Mouse (Mus musculus) myocyte (in vitro differentiated cells): Measurements from ENCODE around the gene Bmp8b.

Experiments
- CEBPB ChIP-seq: IDR thresholded peaks from 2 replicates; pipeline ENCODE4 v1.6.1; 2011; ENCODE audit warnings: mild to moderate bottlenecking, moderate library complexity; ENCODE audit not compliant: poor library complexity, insufficient read depth, severe bottlenecking
- E2F4 ChIP-seq: IDR thresholded peaks from one replicate; pipeline ENCODE4 v1.6.1; 2011; ENCODE audit warnings: mild to moderate bottlenecking, control low read depth, moderate library complexity; ENCODE audit not compliant: insufficient read depth
- MAX ChIP-seq: IDR thresholded peaks from one replicate; pipeline ENCODE4 v1.6.1; 2011; ENCODE audit warnings: low read depth, mild to moderate bottlenecking, control low read depth
- MYOD1 ChIP-seq, 3 experiments: IDR thresholded peaks; one replicate each; pipeline ENCODE4 v1.6.1; 2011; ENCODE audit warnings: control low read depth in 2 of 3, low read depth in 2 of 3, mild to moderate bottlenecking in 2 of 3, moderate library complexity in 1 of 3; ENCODE audit not compliant: insufficient read length in 2 of 3, control insufficient read depth in 1 of 3
- MYOG ChIP-seq, 3 experiments: IDR thresholded peaks; one replicate each; pipeline ENCODE4 v1.6.1; 2011; ENCODE audit warnings: control low read depth in 2 of 3, low read depth in 2 of 3, mild to moderate bottlenecking in 2 of 3; ENCODE audit not compliant: insufficient read length in 2 of 3, control insufficient read depth in 1 of 3, insufficient read depth in 1 of 3
- POLR2A ChIP-seq: IDR thresholded peaks from one replicate; pipeline ENCODE4 v1.6.1; 2011; ENCODE audit warnings: low read depth, mild to moderate bottlenecking, control low read depth, moderate library complexity; ENCODE audit not compliant: insufficient read length
- POLR2AphosphoS2 ChIP-seq: IDR thresholded peaks from one replicate; pipeline ENCODE4 v1.6.1; 2011; ENCODE audit warnings: low read depth, control low read depth; ENCODE audit not compliant: insufficient read length
- REST ChIP-seq: IDR thresholded peaks from one replicate; pipeline ENCODE4 v1.6.1; 2011; ENCODE audit warnings: mild to moderate bottlenecking, control low read depth, moderate library complexity; ENCODE audit not compliant: insufficient read depth, insufficient read length
- SRF ChIP-seq: IDR thresholded peaks from one replicate; pipeline ENCODE4 v1.6.1; 2011; ENCODE audit warnings: low read depth; ENCODE audit not compliant: control insufficient read depth, insufficient read length
- TCF12 ChIP-seq: IDR thresholded peaks from one replicate; pipeline ENCODE4 v1.6.1; 2011; ENCODE audit warnings: mild to moderate bottlenecking, control low read depth; ENCODE audit not compliant: poor library complexity, insufficient read depth, severe bottlenecking
- TCF3 ChIP-seq: IDR thresholded peaks from one replicate; pipeline ENCODE4 v1.6.1; 2011; ENCODE audit warnings: low read depth, control low read depth; ENCODE audit not compliant: insufficient read length
- USF1 ChIP-seq: IDR thresholded peaks from one replicate; pipeline ENCODE4 v1.6.1; 2011; ENCODE audit warnings: low read depth, mild to moderate bottlenecking, control low read depth, moderate library complexity

DNA sequence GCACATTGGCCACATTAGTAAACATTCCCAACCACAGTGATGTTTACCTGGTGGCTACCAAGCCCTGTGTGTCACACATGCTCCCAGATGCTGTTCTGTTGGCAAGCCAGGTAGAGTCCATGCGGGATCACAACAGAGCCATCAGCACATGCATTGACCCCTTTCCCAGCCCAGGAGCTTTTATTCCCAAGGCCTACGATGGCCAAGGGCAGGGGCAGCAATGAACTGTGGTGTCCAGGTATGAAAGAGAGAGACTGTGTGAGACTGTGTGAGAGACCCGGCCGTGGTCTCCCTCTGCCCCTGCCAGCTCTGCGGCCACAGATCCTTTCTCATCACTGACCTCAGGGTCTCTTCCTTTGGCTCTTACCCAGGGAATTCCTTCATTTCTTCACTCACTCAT, 3.1 kb downstream of the Bmp8b start:
- TF ChIP-seq POLR2A, result no peak
- TF ChIP-seq SRF, result no peak
- TF ChIP-seq TCF12, result no peak
- no peak for TF ChIP-seq USF1
- TF ChIP-seq CEBPB, result no peak
- TF ChIP-seq MYOG (IDR thresholded peaks at IDR 0.05; ENCODE audit: control insufficient read depth in 1 of 3, insufficient read depth in 1 of 3, insufficient read length in 2 of 3, low read depth in 2 of 3), result no peak
- no peak for TF ChIP-seq MYOD1 (IDR thresholded peaks at IDR 0.05; ENCODE audit: control insufficient read depth in 1 of 3, insufficient read length in 2 of 3, low read depth in 2 of 3)
- TF ChIP-seq E2F4, result no peak
- no peak for TF ChIP-seq MAX
- TF ChIP-seq REST, result no peak
- no peak for TF ChIP-seq TCF3
- TF ChIP-seq POLR2AphosphoS2, result no peak
